In the genomic region with DNA sequence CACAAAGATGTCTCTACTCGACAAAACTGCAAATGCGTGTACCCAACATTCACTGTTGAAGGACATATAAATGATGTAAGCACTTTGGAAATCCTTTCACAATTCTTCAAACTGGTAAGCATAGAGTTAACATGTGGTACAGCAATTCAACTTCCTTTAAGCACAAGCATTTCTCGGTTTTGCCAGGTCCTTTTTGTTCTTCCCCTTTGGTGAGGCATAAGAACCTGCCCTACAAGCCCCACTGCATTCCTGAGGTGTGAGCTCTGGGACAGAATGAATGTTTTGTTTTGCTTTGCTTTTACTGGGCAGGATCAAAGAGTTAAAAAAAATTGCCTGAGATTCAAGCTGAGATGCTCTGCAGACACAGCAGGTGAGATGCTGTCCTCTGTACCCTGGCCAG, we compare ENCODE assay signal across 12 mouse cellular contexts.
DNase-seq lines count a peak whose midpoint lies in the region; ATAC-seq and TF ChIP-seq lines count a peak whose summit lies in the region.
"Had no signal": no experiment of that assay in that cellular context is flagged by ENCODE, and none has a peak within 500 bp of the region (broad histone marks: within the 10 kb centered on the region; RNA-seq: fewer than 3 reads in every experiment).

No protein-coding gene starts in this region.

- H3K36me3 ChIP-seq in kidney, adult 2 months (ENCODE audit: control insufficient read depth, insufficient read depth, low read length) = no peaks in the 10 kb centered on the region
- H3K36me3 ChIP-seq in stomach, postnatal 0 days (ENCODE audit: control insufficient read depth, insufficient read depth, low read length) = no peaks in the 10 kb centered on the region
- no peaks in the 10 kb centered on the region for H3K36me3 ChIP-seq in heart, embryonic 10.5 days
- H3K36me3 ChIP-seq in midbrain, embryonic 15.5 days (replicated peaks) = no peaks in the 10 kb centered on the region
- H3K36me3 ChIP-seq: neural tube, embryonic 15.5 days had no signal

- peak; percentile 80 for TF ChIP-seq EP300 in stomach, postnatal 0 days (optimal IDR thresholded peaks at IDR 0.05)

- TF ChIP-seq POLR2A in kidney, adult 2 months (IDR thresholded peaks at IDR 0.05; ENCODE audit: low read depth, low read length) = no peak

- H3K27ac ChIP-seq in kidney, adult 2 months (ENCODE audit: insufficient read depth, low read depth, low read length) = no peak overlapping the region
- no peak overlapping the region for H3K27ac ChIP-seq in stomach, postnatal 0 days (replicated peaks)
- no peak overlapping the region for H3K27ac ChIP-seq in heart, embryonic 10.5 days
- H3K27ac ChIP-seq in midbrain, embryonic 15.5 days = no peak overlapping the region
- H3K27ac ChIP-seq: gastrocnemius, adult 2 months; neural tube, embryonic 15.5 days had no signal

- peak; percentile 49; the same call in 1 of the 2 replicates for ATAC-seq in stomach, postnatal 0 days (ENCODE audit: low FRiP score, low TSS enrichment)
- no peak for ATAC-seq in midbrain, embryonic 15.5 days (replicated peaks)

- H3K27me3 ChIP-seq in kidney, adult 2 months (replicated peaks; ENCODE audit: control insufficient read depth, insufficient read depth, low read length) = no peaks in the 10 kb centered on the region
- no peaks in the 10 kb centered on the region for H3K27me3 ChIP-seq in stomach, postnatal 0 days (ENCODE audit: control insufficient read depth, insufficient read depth, low read length)
- H3K27me3 ChIP-seq in heart, embryonic 10.5 days (ENCODE audit: insufficient read depth, poor library complexity, severe bottlenecking) = no peaks in the 10 kb centered on the region
- no peaks in the 10 kb centered on the region for H3K27me3 ChIP-seq in midbrain, embryonic 15.5 days (replicated peaks)
- H3K27me3 ChIP-seq: neural tube, embryonic 15.5 days had no signal

- WGBS in kidney, adult 2 months = 56% methylated on average over 3 of the region's 3 CpGs
- WGBS in stomach, postnatal 0 days = 44% methylated on average over 3 of the region's 3 CpGs
- 49% methylated on average over 3 of the region's 3 CpGs for WGBS in heart, embryonic 10.5 days
- 58% methylated on average over 3 of the region's 3 CpGs for WGBS in midbrain, embryonic 15.5 days

- DNase-seq in kidney, adult 2 months = peak; percentile 4
- DNase-seq in kidney, adult 11 months = no peak
- DNase-seq in embryo, embryonic 9.5 days (ENCODE audit: extremely low spot score) = peak; percentile 11
- peak; percentile 33 to 45 for DNase-seq in kidney, postnatal 4 days
- DNase-seq in stomach, postnatal 0 days (ENCODE audit: low spot score) = peak; percentile 29
- no peak for DNase-seq in heart, embryonic 10.5 days (ENCODE audit: low spot score)
- DNase-seq in frontal cortex, adult 2 months (ENCODE audit: extremely low spot score in 1 of 2, low spot score in 1 of 2) = no peak
- DNase-seq: gastrocnemius, adult 2 months; heart, postnatal 4 days; layer of hippocampus, postnatal 36 days had no signal

- H3K9ac ChIP-seq in stomach, postnatal 0 days (ENCODE audit: low read length) = no peak overlapping the region
- H3K9ac ChIP-seq in midbrain, embryonic 15.5 days = no peak overlapping the region
- H3K9ac ChIP-seq: neural tube, embryonic 15.5 days had no signal

- H3K4me2 ChIP-seq in stomach, postnatal 0 days (replicated peaks; ENCODE audit: low read depth) = no peak overlapping the region
- no peak overlapping the region for H3K4me2 ChIP-seq in midbrain, embryonic 15.5 days
- H3K4me2 ChIP-seq: neural tube, embryonic 15.5 days had no signal

- TF ChIP-seq CTCF in kidney, adult 2 months (conservative IDR thresholded peaks at IDR 0.05; ENCODE audit: insufficient read depth, insufficient read length, low read depth, low read length) = no peak
- no peak for TF ChIP-seq CTCF in stomach, postnatal 0 days (IDR thresholded peaks at IDR 0.05; ENCODE audit: low read depth)

- no peak overlapping the region for H3K4me3 ChIP-seq in kidney, adult 2 months (ENCODE audit: insufficient read depth, low read depth, low read length)
- H3K4me3 ChIP-seq in stomach, postnatal 0 days (ENCODE audit: low read depth, low read length) = no peak overlapping the region
- H3K4me3 ChIP-seq in heart, embryonic 10.5 days = no peak overlapping the region
- H3K4me3 ChIP-seq in midbrain, embryonic 15.5 days = no peak overlapping the region
- H3K4me3 ChIP-seq: gastrocnemius, adult 2 months; neural tube, embryonic 15.5 days had no signal

- H3K9me3 ChIP-seq in stomach, postnatal 0 days (ENCODE audit: control insufficient read depth, low read length) = no peaks in the 10 kb centered on the region
- H3K9me3 ChIP-seq in heart, embryonic 10.5 days = no peaks in the 10 kb centered on the region
- H3K9me3 ChIP-seq in midbrain, embryonic 15.5 days = no peaks in the 10 kb centered on the region
- H3K9me3 ChIP-seq: neural tube, embryonic 15.5 days had no signal

- H3K4me1 ChIP-seq in kidney, adult 2 months (ENCODE audit: control insufficient read depth, insufficient read depth, low read length) = no peaks in the 10 kb centered on the region
- H3K4me1 ChIP-seq in stomach, postnatal 0 days (replicated peaks; ENCODE audit: control insufficient read depth, insufficient read depth) = no peaks in the 10 kb centered on the region
- no peaks in the 10 kb centered on the region for H3K4me1 ChIP-seq in heart, embryonic 10.5 days
- H3K4me1 ChIP-seq in midbrain, embryonic 15.5 days = no peaks in the 10 kb centered on the region
- H3K4me1 ChIP-seq: neural tube, embryonic 15.5 days had no signal

Comparison
In these comparisons a context has a peak if more than half of its experiments do, and no peak if none do; other contexts are left out.
1. DNase-seq: peak in kidney, adult 2 months (single experiment), embryo, embryonic 9.5 days (single experiment), kidney, postnatal 4 days (2 of 2) and stomach, postnatal 0 days (single experiment); none in kidney, adult 11 months (single experiment), heart, embryonic 10.5 days (single experiment) and frontal cortex, adult 2 months (0 of 2).